Mouse (Mus musculus) neural tube, embryonic 10.5 days (tissue): ENCODE measurements around the gene Syt16.

ENCODE experiments used
- DNase-seq: peaks from one replicate; pipeline ENCODE4 v3.0.0-alpha.2; 2017; ENCODE audit warnings: low spot score; ENCODE audit errors: extremely low spot score

The Syt16 gene

GRCm38 (mm10) chr12:74212156-74212555 is 214.7 kb downstream of the Syt16 start:
- DNase-seq, result no peak

GRCm38 (mm10) chr12:74216103-74216728 is 218.8 kb downstream of the Syt16 start:
- DNase-seq, result no peak

- no peak for DNase-seq
Observed at GRCm38 (mm10) chr12:74219909-74220308, 222.4 kb downstream of the Syt16 start.

GRCm38 (mm10) chr12:74220651-74221050 is 223.2 kb downstream of the Syt16 start:
- DNase-seq, result no peak

- DNase-seq, result no peak
Observed at GRCm38 (mm10) chr12:74230808-74231207, 233.3 kb downstream of the Syt16 start.

GRCm38 (mm10) chr12:74232845-74233244 is 235.4 kb downstream of the Syt16 start:
- DNase-seq, result no peak

GRCm38 (mm10) chr12:74236191-74236590 is 238.7 kb downstream of the Syt16 start:
- DNase-seq, result no peak

GRCm38 (mm10) chr12:74238056-74238455 is 240.6 kb downstream of the Syt16 start:
- DNase-seq, result no peak

- DNase-seq, result no peak
Observed at GRCm38 (mm10) chr12:74238806-74239205, 241.3 kb downstream of the Syt16 start.

- no peak for DNase-seq
Observed at GRCm38 (mm10) chr12:74264846-74265245, 267.4 kb downstream of the Syt16 start.

GRCm38 (mm10) chr12:74267049-74267448 is 269.6 kb downstream of the Syt16 start:
- no peak for DNase-seq

- no peak for DNase-seq
Observed at GRCm38 (mm10) chr12:74268644-74269285, 271.3 kb downstream of the Syt16 start.

- no peak for DNase-seq
Observed at GRCm38 (mm10) chr12:74272545-74272944, 275.1 kb downstream of the Syt16 start.

- DNase-seq, result no peak
Observed at GRCm38 (mm10) chr12:74277265-74277664, 279.8 kb downstream of the Syt16 start.

GRCm38 (mm10) chr12:74281403-74281802 is 283.9 kb downstream of the Syt16 start:
- DNase-seq, result no peak

GRCm38 (mm10) chr12:74282846-74283245 is 285.4 kb downstream of the Syt16 start:
- DNase-seq, result no peak

- peak; percentile 90 for DNase-seq
Observed at GRCm38 (mm10) chr12:74284020-74284684, 286.7 kb downstream of the Syt16 start.

GRCm38 (mm10) chr12:74284685-74285054 is 287.2 kb downstream of the Syt16 start:
- DNase-seq, result no peak

GRCm38 (mm10) chr12:74290983-74291382 is 293.5 kb downstream of the Syt16 start:
- DNase-seq, result no peak

- DNase-seq, result peak; percentile 53
Observed at GRCm38 (mm10) chr12:74293624-74294023, 296.2 kb downstream of the Syt16 start.

GRCm38 (mm10) chr12:74296374-74296773 is 298.9 kb downstream of the Syt16 start:
- no peak for DNase-seq

- DNase-seq, result no peak
Observed at GRCm38 (mm10) chr12:74301559-74301958, 304.1 kb downstream of the Syt16 start.
